Mouse (Mus musculus): Measurements from ENCODE around the gene Tas2r130.
"Not testable (repeated sequence)": the region's sequence is repeated elsewhere in the genome, so short reads cannot be mapped to it uniquely, and the experiment has no call there.

Gene Tas2r130

DNA sequence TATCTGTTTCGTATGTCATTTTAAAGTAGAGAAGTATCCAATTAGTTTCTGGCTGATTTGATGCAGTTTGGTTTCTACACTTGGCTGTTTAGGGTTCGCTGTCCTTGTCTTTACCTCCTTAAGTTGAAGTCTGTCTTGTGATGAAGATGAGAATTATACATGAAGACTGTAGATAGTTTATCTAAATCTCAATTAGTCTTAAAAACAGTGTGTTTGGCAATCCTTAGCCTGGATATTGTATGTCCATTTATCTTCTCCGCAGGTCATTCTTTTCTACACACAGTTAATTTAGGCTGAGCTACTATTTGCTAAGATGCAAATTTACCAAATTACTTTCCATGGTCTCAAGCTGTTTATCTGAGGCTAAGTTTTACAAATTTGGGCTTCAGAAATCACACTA is at the start of gene Tas2r130:
Tas2r130 (minus strand) TSS at position 101 of the 400 bp plus-strand sequence.
- DNase-seq (ENCODE audit: low spot score in 2 of 2): no peak

DNA sequence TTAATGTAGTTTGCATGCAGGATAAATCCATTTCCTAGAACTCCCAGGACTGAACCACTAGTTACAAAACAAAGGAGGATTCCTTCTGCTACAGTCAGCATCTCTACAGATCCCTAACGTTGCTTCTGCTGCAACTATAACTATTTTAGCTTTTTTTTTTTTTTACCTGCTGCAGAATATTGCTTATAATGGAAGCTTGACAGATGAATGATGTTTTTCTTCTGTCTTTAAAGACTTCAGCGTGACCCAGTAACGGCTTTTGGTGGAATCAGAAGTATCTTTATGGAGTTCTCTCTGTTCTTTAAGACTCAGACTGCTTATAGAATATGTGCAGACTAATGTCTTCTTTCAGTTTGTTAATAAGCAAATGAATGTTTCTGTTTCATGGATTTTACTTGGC is 48.1 kb upstream of the Tas2r130 start, which contains the start of gene Tas2r106:
Tas2r106 (minus strand) TSS at position 101 of the 400 bp plus-strand sequence.
- DNase-seq (ENCODE audit: low spot score in 2 of 2): no peak

DNA sequence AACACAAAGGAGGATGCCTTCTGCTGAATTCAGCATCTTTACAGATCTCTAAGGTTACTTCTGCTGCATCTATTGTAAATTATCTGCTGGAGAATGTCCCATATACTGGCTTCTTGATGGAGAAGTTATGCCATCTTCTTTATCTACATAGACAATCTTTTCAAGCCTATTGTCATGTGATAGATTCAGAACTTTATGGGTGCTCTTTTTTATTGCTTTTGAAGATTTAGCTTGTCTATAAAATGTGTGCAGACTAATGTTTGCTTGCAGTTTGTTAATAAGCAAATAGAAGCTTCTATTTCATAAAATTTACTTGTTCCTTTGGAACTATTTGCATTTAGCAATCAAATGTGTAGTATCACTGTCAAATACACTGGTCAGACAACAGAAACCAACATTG is 29.3 kb upstream of the Tas2r130 start, which contains the start of gene Tas2r107:
Tas2r107 (minus strand) TSS at position 101 of the 400 bp plus-strand sequence.
- no peak for DNase-seq (ENCODE audit: low spot score in 2 of 2)

DNA sequence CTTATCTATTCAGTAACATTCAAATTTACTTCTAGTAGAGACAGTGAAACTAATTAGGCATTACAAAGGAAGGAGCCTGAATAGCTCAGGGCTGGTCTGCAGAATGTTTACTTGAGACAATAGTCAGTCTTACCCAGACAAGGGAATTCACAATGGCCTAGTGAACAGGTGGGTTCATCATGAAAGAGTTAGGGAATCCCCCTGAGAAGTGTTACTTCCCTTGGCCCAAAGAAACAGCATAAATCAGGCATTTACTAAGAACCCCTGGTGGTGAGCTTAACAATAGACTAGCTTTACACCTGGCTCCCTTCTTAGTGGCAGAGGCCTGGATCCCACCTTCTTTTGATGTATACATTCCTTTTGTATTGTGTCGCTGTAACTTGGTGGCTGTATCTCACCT is 20.8 kb downstream of the Tas2r130 start:
- not testable (repeated sequence) for DNase-seq (ENCODE audit: low spot score in 2 of 2)

DNA sequence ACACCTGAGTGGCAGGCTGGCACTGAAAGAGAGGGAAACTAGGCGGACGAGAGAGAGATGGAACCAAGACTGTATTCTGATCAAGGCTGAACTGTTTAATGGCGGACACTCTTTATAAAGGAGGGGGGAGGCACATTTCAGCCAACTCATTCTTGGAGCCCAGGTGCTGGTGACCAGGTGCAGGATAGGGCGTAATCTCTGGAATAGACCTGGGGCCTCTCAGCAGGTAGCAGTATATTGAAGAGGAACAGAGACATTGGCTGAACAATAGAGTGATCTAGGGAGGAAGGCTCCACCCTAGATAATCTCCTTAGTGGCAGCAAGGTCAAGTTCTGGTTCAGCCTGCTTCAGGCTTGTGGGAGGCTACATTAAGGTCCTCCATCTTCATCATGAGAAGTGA is 25.9 kb downstream of the Tas2r130 start:
- DNase-seq (ENCODE audit: low spot score in 2 of 2): no peak

Data from left cerebral cortex, adult 9 months (tissue).